Mouse (Mus musculus) retina, postnatal 7 days (tissue): ENCODE results near the gene Creb5.

Experiments used
- DNase-seq: peaks from one replicate; pipeline ENCODE4 v3.0.0-alpha.2; 2012; ENCODE audit warnings: low read depth, low spot score

Gene Creb5

GRCm38 (mm10) chr6:53696471-53696870 lies 409.4 kb downstream of the Creb5 start:
- DNase-seq: no peak

DNA sequence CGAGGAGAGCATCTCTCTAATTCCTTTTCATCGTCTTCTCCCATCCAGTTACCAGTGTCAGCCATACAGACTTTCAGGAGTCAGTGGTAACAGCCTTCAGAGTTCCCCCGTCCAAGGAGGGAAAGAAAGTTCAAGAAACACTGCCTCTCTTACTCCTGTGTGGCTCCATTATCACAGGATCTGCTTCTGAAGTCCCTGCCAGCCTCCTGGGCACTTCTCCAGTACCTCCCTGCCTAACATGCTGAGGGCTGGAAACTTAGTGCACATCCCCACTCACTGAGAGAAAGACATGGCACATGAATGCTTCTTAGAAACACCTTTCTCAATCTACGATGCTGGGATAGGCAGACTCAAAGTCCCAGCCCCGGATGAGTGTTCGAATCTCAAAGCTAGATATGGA lies 409.9 kb downstream of the Creb5 start:
- no peak for DNase-seq

GRCm38 (mm10) chr6:53698128-53698749 lies 411.2 kb downstream of the Creb5 start:
- peak; percentile 11 for DNase-seq

DNA sequence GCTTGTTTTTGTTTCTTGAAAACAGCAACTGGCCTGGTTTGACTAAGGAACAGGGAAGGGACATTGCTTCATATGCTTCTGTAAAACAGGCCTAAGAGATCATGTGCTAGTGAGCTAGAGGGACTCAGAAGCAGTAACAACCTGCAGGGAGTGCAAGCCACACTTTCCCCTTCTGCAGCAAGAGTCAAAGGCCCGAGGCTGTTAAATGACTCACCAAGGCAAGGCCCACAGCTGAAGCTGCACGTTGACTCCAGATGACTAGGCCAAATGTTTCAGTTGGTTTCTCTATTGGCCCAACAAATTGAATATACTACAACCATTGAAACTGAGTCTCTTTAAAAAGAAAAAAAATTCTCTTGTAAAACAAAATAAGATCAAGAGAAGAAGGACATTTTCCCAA lies 417.4 kb downstream of the Creb5 start:
- DNase-seq: no peak

- no peak for DNase-seq
Measured at GRCm38 (mm10) chr6:53706604-53707330, 419.7 kb downstream of the Creb5 start.

DNA sequence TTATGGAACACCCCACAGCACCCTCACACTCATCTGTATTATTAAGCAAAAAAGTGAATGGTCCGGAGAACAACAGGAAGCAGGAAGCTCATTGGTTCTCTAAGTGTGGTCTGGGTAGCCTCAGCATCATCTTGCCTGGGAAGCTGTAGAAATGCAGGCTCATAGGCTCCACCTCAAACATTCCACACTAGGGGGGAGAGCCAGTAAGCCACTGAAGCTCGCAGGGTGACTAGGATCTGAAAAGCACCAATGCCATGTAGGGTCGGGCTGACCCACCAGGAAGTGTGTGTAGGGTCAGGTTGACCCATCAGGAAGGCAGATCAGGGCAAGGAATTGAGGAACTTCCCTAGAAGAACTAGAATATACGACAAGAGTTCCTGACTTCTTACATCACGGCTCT lies 420.7 kb downstream of the Creb5 start:
- no peak for DNase-seq

DNA sequence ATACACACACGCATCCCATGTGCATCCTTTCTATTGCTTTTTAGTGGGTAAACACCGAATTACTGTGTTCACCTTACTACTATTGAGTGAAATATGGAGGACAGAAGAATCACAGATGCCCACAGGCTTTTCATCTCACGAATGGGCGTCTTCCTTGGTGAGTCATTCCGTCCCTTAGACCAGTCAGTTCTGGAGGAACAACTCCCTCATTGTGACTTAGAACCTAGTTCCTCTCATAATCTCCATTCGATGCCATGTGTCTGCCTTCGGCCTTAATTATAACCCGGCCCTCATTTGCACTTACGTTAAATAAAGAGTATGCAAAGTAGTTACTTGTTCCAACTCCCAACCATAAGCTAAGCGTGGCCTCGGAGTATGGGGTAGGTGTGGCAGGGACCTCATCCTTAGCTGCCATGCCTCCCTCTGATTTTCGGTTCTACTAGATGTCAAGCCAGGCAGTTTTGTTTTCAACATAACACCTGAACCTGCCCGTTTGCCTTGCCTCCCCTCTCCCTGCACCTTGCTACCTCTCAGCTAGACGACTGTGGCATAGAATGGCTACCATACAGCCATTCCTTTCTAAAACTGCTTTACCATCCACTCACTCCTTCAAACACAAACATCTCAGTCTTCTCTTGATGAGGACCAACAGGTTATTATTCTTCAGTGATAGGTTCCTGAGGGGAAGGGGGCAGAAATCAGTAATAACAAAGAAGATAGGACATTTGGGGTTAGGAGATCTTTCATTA lies 422.8 kb downstream of the Creb5 start:
- no peak for DNase-seq

DNA sequence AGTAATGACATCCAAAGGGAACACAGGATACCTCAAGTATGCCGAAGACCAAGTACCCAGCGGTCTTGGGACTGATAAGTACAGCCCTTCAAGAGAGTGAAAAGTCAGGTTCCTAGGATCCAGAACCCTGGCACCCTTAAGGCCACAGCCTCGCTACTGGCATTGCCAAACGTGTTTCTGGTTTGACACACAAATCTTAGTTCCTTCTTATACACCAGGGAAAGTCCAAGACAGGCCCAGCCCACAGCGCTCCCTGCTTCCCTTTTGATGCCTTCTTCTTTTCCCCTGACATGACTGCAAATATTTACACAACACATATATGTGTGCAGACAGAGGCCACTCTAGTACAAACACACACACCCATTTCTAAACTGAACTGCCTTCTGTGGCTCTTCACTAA lies 423.5 kb downstream of the Creb5 start:
- no peak for DNase-seq

GRCm38 (mm10) chr6:53713152-53713551 lies 426.1 kb downstream of the Creb5 start:
- DNase-seq: no peak

GRCm38 (mm10) chr6:53714908-53715321 lies 427.8 kb downstream of the Creb5 start:
- DNase-seq: no peak

DNA sequence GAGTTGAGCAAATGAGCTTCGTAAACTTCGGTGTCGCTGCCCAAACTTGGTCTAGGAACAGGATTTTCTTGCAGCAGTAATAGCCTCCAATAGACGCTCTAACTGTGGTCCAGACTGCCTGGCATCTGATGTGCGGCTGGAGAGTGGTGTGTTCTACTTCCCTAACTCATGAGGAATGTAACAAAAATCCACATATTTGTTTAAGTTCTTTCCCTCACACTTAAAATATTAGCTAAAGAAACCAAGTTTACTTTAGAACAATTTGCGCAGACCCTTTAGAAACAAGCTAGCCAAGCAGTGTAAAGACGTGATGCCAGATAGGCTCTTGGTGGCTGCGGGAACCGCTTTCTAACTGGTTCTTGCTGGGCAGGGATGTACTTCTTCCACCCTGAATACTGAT lies 428.9 kb downstream of the Creb5 start:
- no peak for DNase-seq

- DNase-seq: no peak
Measured at GRCm38 (mm10) chr6:53720009-53720408, 432.9 kb downstream of the Creb5 start.

DNA sequence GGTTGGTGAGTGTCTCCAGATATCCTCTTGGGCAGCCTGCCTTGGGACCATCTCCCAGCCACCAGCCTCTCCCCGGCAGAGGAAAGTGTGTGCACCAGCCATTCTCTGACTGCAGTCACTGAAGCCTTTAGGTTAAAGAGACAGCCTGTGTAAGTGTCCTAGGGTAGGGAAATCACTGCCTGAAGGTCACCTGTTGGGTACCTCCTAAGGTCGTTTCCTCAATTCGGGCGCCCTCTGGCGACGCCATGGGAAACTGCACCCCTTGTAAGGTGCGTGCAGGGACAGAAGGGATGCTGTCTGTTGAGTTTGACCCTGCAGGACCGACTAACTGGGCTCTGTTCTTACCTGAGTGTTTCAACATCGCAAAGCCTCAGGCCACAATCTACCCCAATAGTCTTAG lies 434.5 kb downstream of the Creb5 start:
- DNase-seq: peak; percentile 54

DNA sequence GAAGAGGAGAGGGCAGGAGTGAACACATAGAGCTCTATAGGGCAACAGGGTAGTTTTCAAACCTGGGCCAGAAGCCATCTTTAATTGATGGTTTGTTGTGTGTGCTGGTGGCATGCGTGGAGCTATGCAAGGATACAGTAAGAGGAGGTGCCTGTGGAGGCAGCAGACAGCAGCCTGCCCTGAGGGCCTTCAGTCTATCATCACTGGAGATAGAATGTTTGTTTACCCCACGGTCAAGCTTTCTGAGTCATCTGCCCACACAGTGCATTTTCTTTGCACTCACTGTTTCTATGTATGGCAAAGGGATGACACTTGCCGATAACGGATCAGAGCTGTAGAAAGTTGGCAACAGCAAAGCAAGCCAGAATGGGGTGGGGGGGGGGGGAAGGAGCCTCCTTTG lies 435.6 kb downstream of the Creb5 start:
- DNase-seq: no peak

GRCm38 (mm10) chr6:53730487-53730886 lies 443.4 kb downstream of the Creb5 start:
- no peak for DNase-seq

- DNase-seq: no peak
Measured at GRCm38 (mm10) chr6:53730996-53731485, 444.0 kb downstream of the Creb5 start.

- no peak for DNase-seq
Measured at GRCm38 (mm10) chr6:53733546-53733945, 446.5 kb downstream of the Creb5 start.

DNA sequence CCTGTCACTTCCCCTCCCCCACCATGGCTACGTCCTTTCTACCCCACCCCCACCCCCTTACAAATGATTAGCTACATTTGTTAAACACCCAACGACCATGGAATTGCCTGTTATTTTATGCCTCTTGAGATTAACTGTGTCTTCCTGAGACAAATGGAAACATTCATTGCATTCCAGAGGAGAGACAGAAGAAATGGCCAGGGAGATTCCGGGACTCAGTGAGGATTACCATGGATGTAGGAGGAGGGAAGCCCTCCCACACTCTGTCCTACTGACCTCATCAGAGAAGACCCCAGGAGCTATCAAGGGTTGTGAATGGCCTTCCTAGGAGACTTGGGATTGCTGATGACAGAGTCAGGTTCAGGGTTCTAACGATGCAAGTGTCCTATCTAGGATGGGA lies 446.9 kb downstream of the Creb5 start:
- DNase-seq: no peak

DNA sequence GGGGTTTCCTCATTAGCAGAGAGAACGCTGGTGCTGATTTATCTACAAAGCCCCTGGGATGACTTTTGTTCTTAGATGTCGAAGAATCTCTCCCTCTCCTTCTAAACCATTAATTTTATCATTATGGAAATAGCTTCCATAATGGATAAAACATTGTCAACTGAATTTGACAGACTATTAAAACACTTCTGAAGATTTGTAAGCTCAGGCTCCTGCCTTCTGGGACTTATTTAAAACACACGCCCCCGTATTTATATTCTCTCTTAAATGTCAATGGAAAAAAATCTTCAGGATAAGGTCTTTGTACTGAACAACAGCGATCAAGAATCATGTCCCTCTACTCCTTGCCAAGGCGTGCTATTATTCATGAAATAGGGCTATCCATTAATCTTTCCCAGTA lies 448.6 kb downstream of the Creb5 start:
- no peak for DNase-seq

GRCm38 (mm10) chr6:53738206-53738605 lies 451.1 kb downstream of the Creb5 start:
- DNase-seq: no peak

DNA sequence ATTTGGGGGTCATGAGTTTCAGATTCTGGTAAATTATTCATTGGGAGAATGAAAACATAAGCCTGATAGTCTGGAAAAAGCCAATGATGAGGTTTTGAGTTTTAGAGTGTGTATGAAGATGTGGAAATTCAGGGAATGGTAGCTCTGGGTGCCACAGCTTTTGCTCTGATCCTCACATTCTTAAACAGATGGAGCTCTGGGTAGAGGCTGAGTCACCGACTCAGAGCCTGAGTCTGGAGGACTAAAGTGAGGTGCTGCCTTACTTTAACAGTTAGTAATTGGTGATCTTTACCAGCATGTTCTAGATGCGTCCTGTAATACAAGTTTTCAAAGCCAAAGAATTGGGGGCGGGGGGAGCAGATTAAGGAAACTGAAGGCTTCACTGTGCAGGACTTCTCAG lies 454.2 kb downstream of the Creb5 start:
- DNase-seq: no peak
